Mouse (Mus musculus) layer of hippocampus, postnatal 10 days (tissue): Measurements from ENCODE around the gene Cblb. TPM values are rescaled to one million over a fixed set of nuclear protein-coding genes. Genes with fewer than 3 reads are reported as not detected.

Source experiments
- DNase-seq, 2 experiments: peaks; one replicate each; pipeline ENCODE4 v3.0.0; 2021; ENCODE audit warnings: low spot score in 2 of 2
- total RNA-seq, 2 experiments: library from RNA; stranded (reverse); gene quantifications; 2 replicates each; pipeline ENCODE4 v1.2.3; 2021

The Cblb gene
- total RNA-seq, 2 experiments from 2014 or later, result 28.0 to 31.3 TPM

GRCm38 (mm10) chr16:52038283-52038682 lies 7.3 kb downstream of the Cblb start:
- DNase-seq, result no peak

- DNase-seq, result no peak
These were observed 7.8 kb downstream of the Cblb start for GRCm38 (mm10) chr16:52038821-52039220.

- DNase-seq, result no peak
These were observed 9.9 kb downstream of the Cblb start for GRCm38 (mm10) chr16:52040937-52041336.

- DNase-seq, result no peak
These were observed 11.8 kb downstream of the Cblb start for GRCm38 (mm10) chr16:52042667-52043379.

GRCm38 (mm10) chr16:52043380-52044117 lies 12.5 kb downstream of the Cblb start:
- no peak for DNase-seq

GRCm38 (mm10) chr16:52044518-52044917 lies 13.5 kb downstream of the Cblb start:
- DNase-seq, result no peak

GRCm38 (mm10) chr16:52044985-52045384 lies 14.0 kb downstream of the Cblb start:
- DNase-seq, result no peak

- no peak for DNase-seq
These were observed 15.4 kb downstream of the Cblb start for GRCm38 (mm10) chr16:52046464-52046863.

GRCm38 (mm10) chr16:52051106-52051505 lies 20.1 kb downstream of the Cblb start:
- DNase-seq, result no peak

GRCm38 (mm10) chr16:52052734-52053133 lies 21.7 kb downstream of the Cblb start:
- DNase-seq, result no peak

- peak in 1 of 2 experiments; percentile 8 for DNase-seq
These were observed 24.2 kb downstream of the Cblb start for GRCm38 (mm10) chr16:52055236-52055635.

GRCm38 (mm10) chr16:52056164-52056563 lies 25.1 kb downstream of the Cblb start:
- no peak for DNase-seq

- no peak for DNase-seq
These were observed 26.3 kb downstream of the Cblb start for GRCm38 (mm10) chr16:52057335-52057734.

- no peak for DNase-seq
These were observed 28.5 kb downstream of the Cblb start for GRCm38 (mm10) chr16:52059535-52059934.

GRCm38 (mm10) chr16:52060100-52060719 lies 29.2 kb downstream of the Cblb start:
- no peak for DNase-seq

- no peak for DNase-seq
These were observed 30.0 kb downstream of the Cblb start for GRCm38 (mm10) chr16:52061015-52061481.

- no peak for DNase-seq
These were observed 33.5 kb downstream of the Cblb start for GRCm38 (mm10) chr16:52064309-52065105.

GRCm38 (mm10) chr16:52067632-52068516 lies 36.8 kb downstream of the Cblb start:
- DNase-seq, result peak in 1 of 2 experiments; percentile 7

- DNase-seq, result no peak
These were observed 37.5 kb downstream of the Cblb start for GRCm38 (mm10) chr16:52068517-52068874.

- no peak for DNase-seq
These were observed 38.6 kb downstream of the Cblb start for GRCm38 (mm10) chr16:52069648-52070047.
